Mouse (Mus musculus) urinary bladder, postnatal 0 days (tissue): ENCODE measurements around the gene Itih4. TPM values are rescaled to one million over a fixed set of nuclear protein-coding genes. Genes with fewer than 3 reads are reported as not detected.

Experiments
- polyA plus RNA-seq: library from polyadenylated mRNA; unstranded; fragments of >200 nt; fragmentation: Nextera tagmentation; extraction: Ambion mirVana; gene quantifications from 2 replicates; pipeline ENCODE4 v1.2.1, GENCODE M21; 2015

The Itih4 gene
- polyA plus RNA-seq: 0.50 and 0.95 TPM in 2 replicates

DNA sequence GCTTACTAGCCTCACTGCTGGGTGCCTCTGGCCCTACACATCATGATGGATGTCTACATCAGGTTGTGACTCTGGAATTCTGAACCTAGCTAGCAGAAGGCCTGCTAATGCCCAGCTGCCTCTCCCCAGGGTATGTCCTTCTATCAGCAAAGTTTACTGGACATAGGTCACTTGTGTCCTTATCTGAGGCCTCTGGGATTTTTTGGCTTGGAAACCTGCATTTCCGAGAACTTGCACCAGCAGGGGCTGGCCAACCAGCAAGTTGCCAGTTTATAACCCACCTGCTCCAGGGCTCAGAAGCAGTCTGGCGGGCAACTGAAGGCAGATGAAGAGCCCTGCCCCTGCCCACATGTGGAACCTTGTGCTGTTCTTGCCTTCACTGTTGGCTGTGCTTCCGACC is at the start of gene Itih4:
TSS of gene Itih4 (plus strand) at position 273 of the 400 bp plus-strand sequence.

DNA sequence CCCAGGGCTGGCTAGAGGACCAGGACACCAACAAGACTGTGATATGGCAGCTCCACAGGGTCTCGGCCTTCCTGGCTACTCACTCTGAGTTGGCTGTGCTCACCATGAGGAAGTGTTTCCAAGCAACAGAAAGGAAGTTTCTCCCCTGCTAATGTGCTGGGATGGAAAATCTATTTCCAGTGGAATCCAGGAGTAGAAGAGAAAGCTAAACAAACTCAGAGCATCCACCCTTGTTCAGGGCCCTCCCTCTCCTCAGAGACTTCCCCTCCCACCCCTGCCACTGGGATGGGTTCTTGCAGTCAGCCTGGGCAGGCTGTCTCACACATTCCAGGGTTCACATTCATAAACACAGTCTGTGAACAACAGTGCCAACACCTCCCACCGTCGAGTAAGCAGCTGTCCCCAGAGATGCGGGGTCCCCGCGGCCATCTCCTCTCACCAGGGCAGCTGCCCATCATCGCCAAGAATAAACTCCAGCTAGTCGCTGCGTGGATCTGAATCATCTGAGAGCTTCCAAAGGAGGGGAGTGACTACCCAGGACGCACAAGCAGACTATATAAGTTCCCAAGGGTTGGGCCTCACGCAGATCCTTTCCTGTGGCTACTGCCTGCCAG is 7.2 kb upstream of the Itih4 start, which contains the start of gene Mustn1:
TSS of gene Mustn1 (plus strand) at position 243 of the 614 bp plus-strand sequence.

DNA sequence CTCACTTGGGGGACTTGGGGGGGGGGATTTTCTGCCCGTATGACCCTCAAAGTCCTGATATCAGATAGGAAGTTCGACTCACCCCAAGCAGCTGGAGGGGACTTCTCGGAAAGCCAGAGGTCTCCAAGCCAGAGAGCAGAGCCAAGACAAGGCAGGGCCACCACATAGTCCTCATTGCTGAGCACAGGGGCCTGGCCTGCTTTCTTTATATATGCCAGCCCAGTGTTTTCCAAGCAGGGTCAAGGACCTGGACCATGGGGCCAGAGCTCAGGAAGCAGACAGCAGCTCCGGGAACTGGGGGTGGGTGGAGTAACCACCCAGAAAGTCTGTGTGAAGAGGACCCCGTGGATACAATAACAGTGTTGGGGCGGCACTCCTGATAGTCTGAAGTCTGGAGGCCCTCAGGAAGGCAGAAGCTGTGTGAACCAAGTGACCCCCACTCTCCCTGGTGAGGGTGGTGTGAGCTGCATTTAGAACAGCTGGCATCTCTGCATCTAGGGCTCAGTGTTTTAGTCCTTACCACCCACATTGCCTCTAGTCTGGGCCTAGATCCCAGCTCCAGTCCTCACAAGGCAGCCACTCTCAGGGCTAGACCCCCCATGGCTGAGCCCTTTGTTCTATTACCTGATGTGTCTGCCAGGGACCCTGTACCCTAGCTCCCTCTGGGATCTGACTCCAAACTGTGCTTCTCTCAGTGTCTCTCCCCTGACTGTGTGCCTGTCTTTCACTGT is 37.3 kb downstream of the Itih4 start, which contains the start of gene Itih3:
TSS of gene Itih3 (minus strand) at position 386 of the 731 bp plus-strand sequence.

DNA sequence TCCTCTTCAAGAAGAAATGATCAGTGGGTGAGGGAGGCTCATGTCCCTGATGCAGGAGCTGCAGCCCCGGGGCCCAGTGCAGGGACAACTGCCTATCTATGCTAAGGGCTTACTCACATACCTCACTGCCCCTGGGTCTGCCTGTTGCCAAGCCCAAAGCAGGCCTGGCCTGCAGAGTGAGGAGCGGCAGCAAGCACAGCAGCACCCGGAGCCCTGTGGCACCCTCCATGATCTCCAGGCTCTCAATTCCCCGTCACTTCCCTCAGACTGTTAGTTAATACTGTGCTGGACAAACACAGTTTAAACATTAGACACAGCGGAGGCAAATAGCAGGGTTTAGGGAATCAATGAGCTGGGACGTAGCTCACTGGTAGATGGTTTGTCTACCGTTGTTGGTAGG is 56.8 kb downstream of the Itih4 start, which contains the start of gene Itih1:
TSS of gene Itih1 (minus strand) at position 252 of the 400 bp plus-strand sequence.

DNA sequence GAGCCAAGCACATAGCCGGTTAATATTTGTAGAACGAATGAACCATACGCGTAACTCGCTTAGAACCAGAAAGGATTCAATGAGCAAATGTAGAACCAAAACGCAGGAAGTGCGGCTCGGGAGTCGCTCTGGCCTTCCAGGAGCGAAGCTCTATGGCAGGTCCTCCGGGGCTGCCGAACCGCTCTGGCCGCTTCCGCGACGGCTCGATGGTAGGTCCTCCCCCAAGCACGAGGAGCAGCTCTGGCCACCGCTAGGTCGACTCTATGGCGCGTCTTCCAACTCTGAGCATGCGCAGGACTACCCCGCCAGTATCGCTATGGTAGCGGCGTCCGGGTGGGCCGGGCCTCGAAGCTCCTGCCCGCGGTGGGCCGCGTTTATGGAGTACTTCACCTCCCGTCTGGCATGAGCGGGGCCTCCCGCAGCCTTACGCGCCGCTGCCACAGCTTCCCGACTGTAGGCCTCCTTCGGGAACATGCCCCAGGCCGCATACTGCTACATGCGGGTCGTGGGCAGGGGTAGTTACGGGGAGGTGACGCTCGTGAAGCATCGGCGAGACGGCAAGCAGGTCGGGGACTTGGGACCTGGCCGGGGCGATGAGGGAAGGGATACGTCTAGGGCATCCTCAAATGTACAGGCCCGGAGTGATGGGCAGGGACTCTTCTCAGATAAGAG is 65.0 kb downstream of the Itih4 start, which contains the start of gene Nek4:
TSS of gene Nek4 (plus strand) at position 224 of the 672 bp plus-strand sequence.

Other genes with a start within 250 kb of the Itih4 start
- gene Rft1, start 232.1 kb upstream of the Itih4 start, polyA plus RNA-seq: 13.9 and 14.0 TPM in 2 replicates
- gene Sfmbt1, start 171.6 kb upstream of the Itih4 start, polyA plus RNA-seq: 6.9 and 7.7 TPM in 2 replicates
- gene Tmem110, start 60.9 kb upstream of the Itih4 start, polyA plus RNA-seq: 19.3 and 22.6 TPM in 2 replicates
- 72.9 and 73.3 TPM in 2 replicates for gene Mustn1, start 7.3 kb upstream of the Itih4 start, polyA plus RNA-seq
- gene Itih3, start 37.3 kb downstream of the Itih4 start, polyA plus RNA-seq: 1.9 and 3.1 TPM in 2 replicates
- 0.17 TPM in 1 of 2 replicates, not detected in the other for gene Itih1, start 56.8 kb downstream of the Itih4 start, polyA plus RNA-seq
- 4.8 and 4.9 TPM in 2 replicates for gene Nek4, start 64.9 kb downstream of the Itih4 start, polyA plus RNA-seq
- gene Glt8d1, start 114.9 kb downstream of the Itih4 start, polyA plus RNA-seq: 40.3 and 49.5 TPM in 2 replicates
- 525 and 564 TPM in 2 replicates for gene Spcs1, start 115.2 kb downstream of the Itih4 start, polyA plus RNA-seq
- gene Pbrm1, start 132.7 kb downstream of the Itih4 start, polyA plus RNA-seq: 67.0 and 78.1 TPM in 2 replicates
- gene Gnl3, start 132.7 kb downstream of the Itih4 start, polyA plus RNA-seq: 63.5 and 68.1 TPM in 2 replicates
- 56.9 and 62.9 TPM in 2 replicates for gene Smim4, start 242.5 kb downstream of the Itih4 start, polyA plus RNA-seq
- gene Nt5dc2, start 244.6 kb downstream of the Itih4 start, polyA plus RNA-seq: 51.1 and 53.6 TPM in 2 replicates